Mouse (Mus musculus): ENCODE results near the gene Gm5148. TPM values are rescaled to one million over a fixed set of nuclear protein-coding genes. Genes with fewer than 3 reads are reported as not detected.

The Gm5148 gene
- 1 to 10 TPM; 1.5 to 2.8 TPM for total RNA-seq (2021)

DNA sequence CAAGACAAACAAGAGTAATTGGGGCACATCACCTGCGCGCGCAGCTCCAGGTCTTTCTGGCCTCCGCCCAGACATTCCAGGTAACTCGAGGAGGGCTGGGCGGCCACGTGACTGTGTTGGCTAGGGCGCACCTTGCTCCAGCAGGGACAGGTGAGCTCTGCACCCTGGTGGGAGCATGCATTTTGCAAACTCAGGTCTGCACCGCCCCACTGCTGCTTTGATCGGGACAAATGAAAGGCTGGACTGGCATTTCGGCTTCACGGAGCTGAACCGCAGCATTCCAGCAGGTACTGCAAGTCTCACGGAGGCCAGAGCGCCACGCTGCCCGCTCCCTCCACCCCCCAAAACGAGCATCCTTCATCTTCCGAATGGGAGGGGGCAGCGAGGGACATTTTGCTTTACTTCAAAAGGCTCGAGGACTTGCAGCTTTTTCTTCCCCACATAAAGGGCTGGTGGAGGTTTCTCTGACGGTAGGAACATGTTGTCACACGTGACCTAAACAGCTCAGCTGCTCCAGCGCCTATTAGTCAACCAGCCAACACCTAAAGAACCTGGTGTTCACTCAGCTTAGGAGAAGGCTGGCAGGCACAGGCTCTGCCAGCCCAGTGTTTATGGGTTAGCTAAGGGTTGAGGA lies at the start of gene Gm5148:
Gene Gm5148 (minus strand): TSS at position 320 of the 634 bp plus-strand sequence.
- intact Hi-C loops (cut with DNase I), result loop anchor here (10.0 kb wide), 1 partner anchor 79 kb away; no protein-coding TSS in a partner anchor

DNA sequence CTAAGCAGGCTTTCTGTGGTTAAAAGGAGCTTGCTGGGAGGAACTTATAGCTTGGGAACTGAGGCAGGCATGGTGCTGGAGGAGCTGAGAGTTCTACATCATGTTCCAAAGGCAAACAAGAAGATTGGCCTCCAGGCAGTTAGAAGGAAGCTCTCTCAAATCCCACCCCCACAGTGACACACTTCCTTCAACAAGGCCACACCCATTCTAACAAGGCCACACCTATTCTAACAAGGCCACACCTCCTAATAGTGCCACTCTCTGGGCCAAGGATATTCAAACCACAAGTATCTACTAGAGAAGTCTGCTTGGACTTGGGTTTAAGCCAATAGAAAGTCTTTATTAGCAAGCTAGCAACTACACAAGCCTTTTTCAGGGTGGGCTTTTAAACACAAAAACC lies 46.7 kb upstream of the Gm5148 start:
- intact Hi-C loops (cut with DNase I), result no loop called here
- DNase-seq, result no peak

More for the DNA sequence above, at the start of gene Gm5148:
- DNase-seq, result peak; percentile 62

DNA sequence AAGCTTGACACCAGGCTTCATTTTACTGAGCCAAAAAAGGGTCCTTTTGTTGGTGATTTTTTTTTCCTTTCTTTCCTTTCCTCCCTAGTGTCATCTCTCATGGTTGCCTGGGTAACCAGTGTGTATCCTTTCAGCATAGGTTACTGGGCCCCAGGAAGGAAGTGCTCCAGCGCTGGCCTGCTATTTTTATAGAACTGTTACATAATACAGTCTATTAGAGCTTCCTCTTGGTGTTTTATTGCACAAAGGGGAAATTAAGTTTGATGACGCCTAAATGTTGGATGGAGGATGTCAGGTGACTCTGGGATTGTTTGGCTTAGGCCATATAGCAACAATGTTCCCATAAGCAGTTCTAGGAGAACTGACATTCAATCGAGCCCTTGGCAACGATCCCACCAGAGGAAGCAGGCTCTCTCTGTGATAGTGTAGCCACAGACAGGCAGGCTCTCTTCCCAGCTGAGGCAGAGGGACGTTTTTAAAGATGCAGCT lies 45.0 kb upstream of the Gm5148 start:
- peak; percentile 76 for DNase-seq
- intact Hi-C loops (cut with DNase I), result no loop called here

DNA sequence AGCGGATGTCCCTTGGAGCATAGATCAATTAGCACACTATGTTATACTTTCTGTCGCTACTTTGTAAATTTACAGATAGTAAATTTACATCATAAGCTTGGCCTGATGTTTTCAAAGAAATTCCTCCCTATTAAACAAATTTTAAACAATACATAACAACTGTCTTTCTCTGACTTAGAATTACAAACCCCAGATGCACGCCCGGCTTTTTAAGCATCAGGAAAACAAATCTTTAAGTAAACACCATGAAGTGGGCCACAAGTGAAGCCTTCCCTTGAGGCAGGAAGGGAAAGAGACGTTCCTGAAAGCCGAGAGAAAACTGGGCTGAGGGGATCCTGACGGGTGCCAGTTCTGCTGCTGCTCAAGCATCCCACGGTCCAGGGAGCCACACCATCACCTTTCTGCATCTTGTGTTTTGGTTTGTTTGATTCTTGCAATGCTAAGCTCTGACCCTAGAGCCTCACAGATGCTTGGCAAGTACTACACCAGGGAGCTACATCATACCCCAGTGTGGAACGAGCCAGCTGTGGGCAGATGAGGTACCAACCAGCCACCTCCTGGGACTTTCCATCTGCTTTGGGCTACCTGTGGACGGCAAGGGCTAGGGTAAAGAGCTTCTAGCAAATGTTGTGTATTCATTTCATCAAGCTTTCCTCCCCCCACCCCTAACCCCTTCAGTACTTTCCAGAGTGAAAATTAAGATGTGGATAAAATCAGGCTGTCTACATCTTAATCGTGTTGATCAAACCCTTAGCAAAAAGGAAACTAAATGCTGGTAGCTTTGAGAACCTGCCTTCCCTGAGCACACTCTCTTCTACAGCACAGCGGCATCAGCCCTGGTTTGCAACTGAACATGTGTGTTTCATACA lies 43.1 kb upstream of the Gm5148 start:
- intact Hi-C loops (cut with DNase I), result no loop called here
- no peak for DNase-seq

DNA sequence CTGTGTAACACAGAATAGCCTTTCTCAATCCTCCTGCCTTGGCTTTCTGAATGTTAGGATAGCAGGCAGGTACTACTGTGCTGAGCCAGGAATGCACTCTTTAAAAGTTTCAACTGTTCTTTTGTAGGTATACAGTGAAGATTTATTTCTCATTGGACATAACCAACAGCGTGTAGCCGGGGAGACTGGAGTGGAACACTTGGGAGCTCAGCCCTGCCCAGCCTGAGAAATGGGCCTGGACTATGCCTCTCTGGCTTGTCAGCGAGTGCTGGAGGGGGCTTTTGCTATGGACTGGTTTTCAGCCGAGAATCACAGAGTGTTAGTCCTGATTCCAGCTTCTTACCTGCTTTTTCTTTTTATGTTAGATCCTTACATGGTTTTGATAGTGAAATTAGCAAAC lies 42.3 kb upstream of the Gm5148 start:
- no peak for DNase-seq
- intact Hi-C loops (cut with DNase I), result no loop called here

DNA sequence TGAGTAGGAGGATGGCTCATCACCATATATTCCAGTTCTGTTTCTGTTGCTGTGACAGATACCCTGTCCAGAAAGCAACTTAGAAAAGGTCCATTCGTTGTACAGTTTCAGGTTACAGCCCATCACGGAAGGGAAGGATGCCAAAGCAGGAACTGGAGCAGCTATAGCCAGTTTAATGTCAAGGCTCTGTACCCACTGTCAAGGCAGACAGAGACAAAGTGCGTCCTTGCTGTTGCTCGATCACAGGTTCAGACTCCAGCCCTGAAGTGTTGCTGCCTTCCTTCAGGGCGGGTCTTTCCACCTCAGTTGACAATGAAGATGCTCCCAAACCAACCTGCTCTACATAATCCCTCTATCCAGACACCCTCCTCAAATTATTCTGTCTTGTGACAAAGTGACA lies 41.7 kb upstream of the Gm5148 start:
- intact Hi-C loops (cut with DNase I), result no loop called here
- DNase-seq, result no peak

DNA sequence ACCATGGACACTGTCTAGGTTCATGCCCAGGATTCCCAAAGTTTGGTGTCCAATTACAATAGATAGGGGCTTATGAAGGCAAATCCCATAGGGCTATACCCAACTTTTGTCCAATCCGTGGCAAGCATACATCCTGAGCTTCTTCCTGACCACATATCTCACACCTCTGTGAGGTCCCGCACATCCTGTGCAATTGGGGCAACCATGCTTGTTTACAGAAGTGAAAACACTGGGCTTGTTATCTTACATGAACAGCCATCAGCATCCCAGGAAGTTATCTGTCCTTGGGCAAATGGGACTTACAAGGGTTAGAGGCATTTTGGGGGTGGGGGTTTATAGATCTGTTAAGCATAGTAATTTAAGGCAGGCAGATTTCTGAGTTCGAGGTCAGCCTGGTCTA lies 41.0 kb upstream of the Gm5148 start:
- DNase-seq, result no peak
- intact Hi-C loops (cut with DNase I), result no loop called here

DNA sequence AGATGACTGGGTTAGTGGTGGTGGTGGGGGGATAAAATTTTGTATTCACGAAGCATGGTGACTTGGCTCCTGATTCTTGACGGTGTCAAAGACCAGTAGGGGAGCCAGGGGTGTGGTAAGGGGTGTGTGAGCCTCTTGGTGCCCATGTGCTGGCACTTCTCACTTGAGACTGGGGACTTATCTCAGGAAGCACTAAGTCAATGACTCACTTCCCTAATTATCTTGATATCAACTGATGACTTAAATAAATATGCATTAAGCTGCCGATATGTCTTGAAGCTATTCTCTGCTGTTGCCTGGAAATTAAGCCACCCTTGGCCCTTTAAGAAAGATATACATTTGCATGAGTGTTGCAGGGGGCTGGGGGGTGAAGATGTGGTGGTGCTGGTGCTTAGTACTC lies 38.0 kb upstream of the Gm5148 start:
- no peak for DNase-seq
- intact Hi-C loops (cut with DNase I), result no loop called here

DNA sequence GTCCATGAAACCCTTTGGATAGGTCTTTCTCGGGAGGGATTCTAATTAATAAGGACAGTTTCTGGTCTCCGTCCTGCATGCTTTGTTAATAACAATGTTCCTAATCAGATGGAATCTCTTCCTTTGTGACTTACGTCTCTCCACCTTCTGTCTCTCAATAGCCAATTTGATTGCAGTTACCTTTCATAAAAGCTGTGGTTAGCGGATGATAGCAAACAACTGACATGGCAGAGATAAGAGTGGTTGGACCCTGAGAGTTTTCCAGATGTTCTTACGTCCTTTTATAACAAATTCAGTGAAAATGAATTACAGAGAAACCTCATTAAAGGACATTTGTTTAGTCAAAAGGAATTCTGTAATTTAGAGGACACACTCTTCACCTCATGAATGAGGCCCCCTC lies 37.5 kb upstream of the Gm5148 start:
- intact Hi-C loops (cut with DNase I), result no loop called here
- no peak for DNase-seq

DNA sequence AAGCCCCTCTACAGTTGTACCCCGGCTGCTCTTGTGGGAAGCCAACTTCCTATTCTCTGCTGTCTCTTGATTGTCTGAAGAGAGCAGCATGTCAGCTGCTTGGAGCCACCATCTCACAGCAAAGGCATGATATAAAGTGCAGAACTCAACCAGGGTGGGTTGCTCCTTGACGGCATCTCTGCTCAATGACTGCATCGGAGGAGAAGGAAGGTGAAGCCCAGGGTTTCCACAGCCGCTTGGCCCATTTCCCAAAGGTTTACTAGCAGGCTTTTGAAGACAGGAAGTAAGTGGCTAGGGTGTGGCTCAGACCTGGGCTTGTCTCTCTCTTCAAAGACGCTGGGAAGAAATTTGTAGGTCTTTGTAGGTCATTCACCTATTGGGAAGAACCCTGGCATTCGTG lies 36.6 kb upstream of the Gm5148 start:
- no peak for DNase-seq
- intact Hi-C loops (cut with DNase I), result no loop called here

DNA sequence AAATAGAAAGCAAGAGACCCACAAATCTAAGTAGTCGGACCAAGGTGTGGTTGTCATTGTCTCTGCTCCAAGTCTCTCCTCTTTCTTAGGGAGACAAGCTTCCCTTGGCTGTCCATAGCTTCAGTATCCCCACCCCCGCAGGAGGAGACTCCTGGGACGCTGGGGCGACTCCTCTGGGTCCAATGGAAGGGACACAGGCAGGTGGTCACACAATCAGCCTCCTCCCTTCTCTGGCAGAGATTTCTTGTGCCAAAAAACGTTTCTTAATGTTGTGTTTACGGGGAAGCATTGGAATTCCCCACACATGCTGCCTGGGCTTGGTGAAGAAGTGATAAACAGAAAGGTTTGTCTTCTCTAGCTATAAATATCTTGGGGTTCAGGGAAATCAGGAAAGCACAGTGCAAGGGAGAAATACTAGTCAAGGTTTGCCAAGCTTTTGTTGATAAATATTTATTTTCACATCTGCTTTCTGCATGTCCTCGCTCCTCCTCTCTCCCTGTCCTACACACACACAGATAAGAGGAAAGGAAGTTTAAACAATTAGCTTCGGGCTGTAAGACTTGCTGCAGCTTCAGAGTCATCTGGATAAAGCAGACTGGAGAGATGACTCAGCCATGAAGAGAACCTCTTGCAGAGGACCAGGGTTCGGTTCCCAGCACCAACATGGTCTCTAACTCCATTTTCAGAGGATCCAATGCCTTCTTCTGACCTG lies 34.5 kb upstream of the Gm5148 start:
- DNase-seq, result no peak
- intact Hi-C loops (cut with DNase I), result no loop called here

DNA sequence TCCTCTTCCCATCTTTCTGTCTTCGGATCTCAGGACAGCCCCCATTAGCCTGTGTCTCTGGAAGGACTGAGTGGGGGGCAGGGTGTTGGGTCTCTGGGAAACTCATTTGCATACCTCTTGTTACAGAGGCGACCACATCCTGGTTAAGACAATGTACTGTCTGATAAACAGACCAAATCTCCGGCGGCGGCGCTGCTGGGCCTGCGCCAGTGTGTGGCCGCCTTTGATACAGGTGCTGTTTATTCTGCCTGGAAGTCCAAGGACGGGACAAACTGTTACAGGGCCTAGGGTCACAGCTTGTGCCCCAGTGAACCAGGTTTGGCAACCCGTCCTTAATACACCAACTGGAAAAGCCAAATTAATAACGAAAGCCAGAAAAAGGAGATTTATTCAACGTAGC lies 33.8 kb upstream of the Gm5148 start:
- peak; percentile 33 for DNase-seq
- intact Hi-C loops (cut with DNase I), result no loop called here

DNA sequence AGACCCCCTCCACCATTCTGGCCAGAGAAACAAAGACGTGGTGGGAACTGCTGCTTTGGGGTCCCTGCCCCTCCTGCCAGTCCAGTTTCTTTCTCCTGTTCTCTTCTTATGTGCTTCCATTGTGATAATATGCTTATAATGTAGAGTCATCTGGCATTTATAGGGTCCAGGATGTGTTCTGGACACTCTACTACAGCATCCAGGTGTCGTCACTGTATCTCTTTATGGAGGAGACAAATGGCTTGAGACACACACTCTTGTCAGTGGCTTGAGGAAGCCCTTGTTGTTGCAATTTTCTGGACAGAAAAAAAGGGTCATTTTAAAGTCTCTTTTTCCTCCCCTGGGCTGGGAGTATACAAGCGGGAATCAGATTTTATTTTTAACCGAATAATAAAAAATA lies 33.3 kb upstream of the Gm5148 start:
- DNase-seq, result no peak
- intact Hi-C loops (cut with DNase I), result no loop called here

DNA sequence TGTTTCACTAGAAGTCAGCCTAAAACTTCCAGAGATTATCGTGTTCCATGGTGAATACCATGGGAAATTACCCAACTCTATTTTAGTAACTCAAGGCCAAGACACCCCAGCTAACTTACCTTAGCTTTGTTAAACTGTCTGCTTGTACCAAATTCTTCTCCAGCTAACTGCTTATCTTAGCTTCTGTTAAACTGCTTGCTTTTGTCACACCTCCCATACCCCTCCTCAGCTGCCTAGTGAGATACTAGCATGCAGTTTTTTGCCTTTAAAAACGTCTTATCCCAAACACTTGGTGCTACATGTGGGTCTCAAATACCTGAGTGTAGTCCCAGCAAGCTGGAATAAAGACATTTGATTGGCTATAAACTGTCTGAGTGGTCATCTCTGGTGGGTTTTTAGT lies 31.7 kb upstream of the Gm5148 start:
- intact Hi-C loops (cut with DNase I), result no loop called here
- no peak for DNase-seq

DNA sequence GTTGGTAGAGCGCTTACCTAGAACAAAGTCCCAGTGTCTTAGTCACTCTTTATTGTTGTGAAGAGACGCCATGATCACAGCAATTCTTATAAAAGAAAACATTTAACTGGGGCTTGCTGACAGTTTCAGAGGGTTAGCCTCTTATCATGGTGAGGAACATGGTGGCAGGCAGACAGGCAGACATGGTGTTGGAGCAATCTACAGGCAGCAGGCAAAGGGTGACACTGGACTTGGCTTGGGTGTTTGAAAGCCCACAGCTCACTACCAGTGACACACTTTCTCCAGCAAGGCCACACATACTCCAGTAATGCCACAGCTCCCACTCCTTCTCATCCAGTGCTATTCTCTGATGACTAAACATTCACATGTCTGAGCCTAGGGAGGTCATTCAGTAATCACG lies 30.3 kb upstream of the Gm5148 start:
- intact Hi-C loops (cut with DNase I), result no loop called here
- no peak for DNase-seq

DNA sequence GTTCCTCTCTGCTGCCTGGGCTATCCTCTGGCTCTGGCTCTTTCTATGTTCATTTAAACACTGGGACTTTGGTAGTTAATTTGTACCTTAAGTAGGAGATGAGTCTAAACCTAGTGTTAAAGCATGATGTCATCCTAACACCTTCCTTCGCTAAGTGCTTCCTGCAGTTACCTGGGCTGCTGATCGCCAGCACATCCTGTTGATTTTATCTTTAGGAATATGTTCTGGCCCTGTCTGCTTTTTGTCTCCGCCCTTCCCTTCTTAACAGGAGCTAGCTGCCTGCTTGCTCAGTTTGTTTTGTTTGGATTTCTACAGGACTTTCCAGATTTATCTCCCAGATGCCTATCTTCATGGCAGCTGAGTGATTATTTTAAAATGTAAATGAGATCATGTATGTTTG lies 28.9 kb upstream of the Gm5148 start:
- intact Hi-C loops (cut with DNase I), result no loop called here
- no peak for DNase-seq

DNA sequence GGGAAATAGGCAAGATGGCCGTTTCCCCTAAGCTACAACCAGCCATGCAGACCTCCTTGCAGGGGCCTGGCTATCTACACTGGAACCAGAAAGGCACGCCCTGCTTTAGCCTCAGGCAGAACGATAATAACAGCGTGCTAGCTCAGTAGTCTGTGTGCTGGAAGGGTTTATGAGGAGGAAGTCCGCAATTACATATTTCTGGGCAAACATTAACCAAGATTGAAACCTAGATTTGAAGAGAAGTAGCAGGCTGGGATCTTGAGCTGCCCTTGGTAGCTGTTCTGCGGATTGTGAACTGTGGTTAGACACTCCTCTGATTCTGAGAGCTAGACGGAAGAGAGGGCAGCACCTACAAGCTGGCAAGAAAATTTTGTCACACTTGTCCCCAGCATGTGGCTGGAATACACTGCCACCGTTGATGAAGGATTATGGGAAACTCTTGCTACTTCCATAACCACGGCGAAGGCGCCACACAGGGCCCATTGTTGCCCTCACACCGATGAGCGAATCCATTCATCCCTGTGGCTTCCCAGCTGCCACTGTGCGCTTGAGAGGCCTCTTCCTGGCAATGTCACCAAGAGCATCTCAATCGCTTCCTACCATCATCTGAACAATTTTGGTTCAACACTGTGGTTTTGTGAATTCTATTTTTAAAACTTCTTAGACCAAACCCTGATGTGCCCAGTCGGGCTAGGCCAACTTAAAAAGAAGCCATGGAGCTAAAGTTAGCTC lies 23.9 kb upstream of the Gm5148 start:
- intact Hi-C loops (cut with DNase I), result no loop called here
- peak; percentile 19 for DNase-seq

DNA sequence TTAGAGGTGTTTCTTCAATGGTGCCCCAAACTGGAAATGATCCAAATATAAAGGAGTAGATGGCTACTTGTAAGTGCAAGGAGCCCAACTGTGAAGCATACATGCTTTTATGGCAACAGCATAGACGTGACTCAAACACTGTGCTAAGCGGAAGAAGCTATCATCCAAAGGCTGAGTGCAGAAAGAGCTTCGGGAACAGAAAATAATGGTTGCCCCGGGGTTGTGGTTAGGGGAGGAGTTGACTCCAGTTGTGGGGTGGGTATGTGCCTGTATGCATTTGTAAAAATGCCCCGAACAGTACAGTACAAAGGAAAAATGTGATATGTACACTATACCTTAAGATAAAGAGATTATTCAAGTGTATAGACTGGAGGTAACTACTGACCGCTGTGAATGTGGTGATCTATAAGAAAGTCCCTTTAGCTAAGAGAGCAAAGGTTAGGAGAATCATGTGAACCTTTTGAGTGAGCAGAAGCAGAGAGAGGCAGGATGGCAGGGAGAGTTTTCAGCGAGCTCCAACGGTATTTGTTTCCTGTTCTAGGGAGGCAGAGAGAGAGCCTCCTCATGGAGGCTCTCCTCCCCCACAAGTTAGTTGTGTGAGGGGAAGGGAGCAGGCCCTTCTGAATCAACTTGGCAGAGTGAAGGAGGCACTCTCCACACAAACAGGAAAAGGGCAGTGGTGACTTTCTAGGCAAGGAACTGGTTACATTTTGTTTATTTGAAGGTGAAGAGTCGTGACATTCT lies 23.1 kb upstream of the Gm5148 start:
- intact Hi-C loops (cut with DNase I), result no loop called here
- no peak for DNase-seq

DNA sequence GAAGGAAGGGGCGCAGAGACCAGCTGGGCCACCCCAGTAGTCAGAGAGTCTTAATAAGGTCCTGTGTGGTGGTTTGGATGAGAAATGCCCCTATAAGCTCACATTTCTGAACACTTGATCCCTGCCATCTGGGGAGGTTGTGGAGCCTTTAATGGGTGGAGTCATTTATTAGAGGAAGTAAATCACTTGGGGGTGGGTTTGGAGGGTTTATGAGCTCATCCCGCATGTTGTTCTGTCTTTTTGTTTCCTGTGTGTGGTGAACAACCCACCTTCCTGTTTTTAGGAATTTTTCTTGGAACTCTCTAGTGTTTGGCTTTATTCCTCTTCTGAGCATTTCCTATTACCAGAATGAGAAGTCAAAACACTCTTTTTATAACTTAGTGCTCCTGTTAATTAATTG lies 19.8 kb upstream of the Gm5148 start:
- intact Hi-C loops (cut with DNase I), result no loop called here
- DNase-seq, result no peak

DNA sequence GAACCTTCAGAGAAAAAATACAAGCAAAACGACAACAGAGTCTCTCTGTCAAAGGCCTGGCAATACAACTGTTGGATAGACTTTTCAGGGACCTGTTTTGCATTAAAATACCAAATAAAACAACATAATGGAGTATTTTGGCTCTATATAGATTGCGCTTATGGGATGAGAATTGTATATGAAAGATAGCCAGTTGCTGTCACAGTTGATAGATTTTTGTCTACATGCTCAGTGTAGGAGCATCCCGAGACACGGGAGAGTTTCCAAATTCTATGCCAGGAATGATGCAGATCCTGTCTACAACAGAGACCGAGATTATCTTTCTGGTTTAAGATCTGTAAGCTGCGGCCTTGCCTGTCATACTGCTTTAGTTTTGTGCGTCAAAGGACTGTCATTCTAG lies 15.7 kb upstream of the Gm5148 start:
- intact Hi-C loops (cut with DNase I), result no loop called here
- no peak for DNase-seq

All from left cerebral cortex, postnatal 4 days (tissue).